Mouse (Mus musculus) ES-Bruce4 (cell line): ENCODE results near the gene Mat2b. TPM values are rescaled to one million over a fixed set of nuclear protein-coding genes. Genes with fewer than 3 reads are reported as not detected.
A peak's percentile ranks its signal among the peaks of the same experiment; 100 is the strongest.

ENCODE experiments used
- H3K27ac ChIP-seq: 2 replicates; pipeline ENCODE4 v1.5.1; 2012; ENCODE audit warnings: low read length, inconsistent platforms; ENCODE audit not compliant: insufficient read depth
- H3K27me3 ChIP-seq: 2 replicates; pipeline ENCODE4 v1.6.1; 2012; ENCODE audit warnings: mild to moderate bottlenecking, low read length, inconsistent platforms; ENCODE audit not compliant: control insufficient read depth, poor library complexity, insufficient read depth, severe bottlenecking
- H3K36me3 ChIP-seq: 2 replicates; pipeline ENCODE4 v1.6.1; 2012; ENCODE audit warnings: inconsistent platforms, mild to moderate bottlenecking, low read length, moderate library complexity; ENCODE audit not compliant: control insufficient read depth, poor library complexity, insufficient read depth, severe bottlenecking
- H3K4me1 ChIP-seq: one replicate; pipeline ENCODE4 v1.8.1; 2011; ENCODE audit warnings: low read length; ENCODE audit not compliant: control insufficient read depth, insufficient read depth
- H3K4me3 ChIP-seq: 2 replicates; pipeline ENCODE4 v1.5.1; 2011; ENCODE audit warnings: low read depth, mild to moderate bottlenecking, low read length
- H3K9ac ChIP-seq: 2 replicates; pipeline ENCODE4 v1.6.1; 2012; ENCODE audit warnings: low read depth, mild to moderate bottlenecking, inconsistent platforms; ENCODE audit not compliant: poor library complexity, severe bottlenecking
- H3K9me3 ChIP-seq: replicated peaks from 2 replicates; pipeline ENCODE4 v1.6.1; 2012; ENCODE audit warnings: mild to moderate bottlenecking, low read length, inconsistent platforms; ENCODE audit not compliant: control insufficient read depth, poor library complexity, insufficient read depth, severe bottlenecking
- CTCF ChIP-seq: IDR thresholded peaks from one replicate; pipeline ENCODE4 v1.8.1; 2011; ENCODE audit warnings: low read depth, low read length
- EP300 ChIP-seq: IDR thresholded peaks from 2 replicates; pipeline ENCODE4 v1.6.1; 2011; ENCODE audit warnings: low read depth, low read length; ENCODE audit not compliant: insufficient read depth
- POLR2A ChIP-seq: IDR thresholded peaks from one replicate; pipeline ENCODE4 v1.8.1; 2011; ENCODE audit warnings: low read length; ENCODE audit not compliant: insufficient read depth
- polyA plus RNA-seq: library from polyadenylated mRNA; stranded (reverse); fragments of >200 nt; gene quantifications from 2 replicates; pipeline ENCODE4 v1.2.4, GENCODE M21; 2011; ENCODE audit warnings: low read depth; ENCODE audit not compliant: missing spikeins, insufficient read depth, insufficient read length

The Mat2b gene
- polyA plus RNA-seq, 1 experiment, result 60.9 TPM

DNA sequence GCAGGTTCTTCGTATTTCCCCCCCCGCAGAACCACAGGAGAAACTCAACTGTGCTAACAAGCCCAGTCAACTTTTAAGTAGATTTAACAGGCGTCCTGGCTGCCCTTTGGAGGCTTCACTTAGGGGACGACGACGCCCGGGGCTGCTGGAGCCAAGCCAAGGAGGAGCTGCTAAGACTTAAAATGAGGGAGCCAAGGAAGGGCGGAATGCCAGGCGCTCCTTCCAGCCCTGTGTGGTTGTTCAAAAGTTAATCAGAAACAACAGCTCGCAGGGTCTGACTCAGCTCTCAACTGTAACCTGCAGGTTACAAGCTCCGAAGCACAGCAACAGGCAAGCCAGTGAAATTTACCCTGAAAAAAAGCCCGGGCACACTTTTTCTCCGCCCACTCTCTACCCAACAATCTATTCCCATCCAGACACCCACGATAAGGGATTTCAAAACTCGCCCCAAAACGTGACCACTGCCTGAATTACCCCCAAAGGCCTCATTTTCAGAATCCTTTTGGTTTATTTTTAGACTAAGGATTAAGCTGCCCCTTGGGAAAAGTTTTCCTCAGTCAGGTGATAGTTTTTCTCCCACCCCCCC is 1.5 kb downstream of the Mat2b start:
- peaks cover 4% of the 10 kb centered on the region; the same call in 1 of the 2 replicates for H3K36me3 ChIP-seq
- peak overlapping the region; percentile 87 for H3K27ac ChIP-seq

DNA sequence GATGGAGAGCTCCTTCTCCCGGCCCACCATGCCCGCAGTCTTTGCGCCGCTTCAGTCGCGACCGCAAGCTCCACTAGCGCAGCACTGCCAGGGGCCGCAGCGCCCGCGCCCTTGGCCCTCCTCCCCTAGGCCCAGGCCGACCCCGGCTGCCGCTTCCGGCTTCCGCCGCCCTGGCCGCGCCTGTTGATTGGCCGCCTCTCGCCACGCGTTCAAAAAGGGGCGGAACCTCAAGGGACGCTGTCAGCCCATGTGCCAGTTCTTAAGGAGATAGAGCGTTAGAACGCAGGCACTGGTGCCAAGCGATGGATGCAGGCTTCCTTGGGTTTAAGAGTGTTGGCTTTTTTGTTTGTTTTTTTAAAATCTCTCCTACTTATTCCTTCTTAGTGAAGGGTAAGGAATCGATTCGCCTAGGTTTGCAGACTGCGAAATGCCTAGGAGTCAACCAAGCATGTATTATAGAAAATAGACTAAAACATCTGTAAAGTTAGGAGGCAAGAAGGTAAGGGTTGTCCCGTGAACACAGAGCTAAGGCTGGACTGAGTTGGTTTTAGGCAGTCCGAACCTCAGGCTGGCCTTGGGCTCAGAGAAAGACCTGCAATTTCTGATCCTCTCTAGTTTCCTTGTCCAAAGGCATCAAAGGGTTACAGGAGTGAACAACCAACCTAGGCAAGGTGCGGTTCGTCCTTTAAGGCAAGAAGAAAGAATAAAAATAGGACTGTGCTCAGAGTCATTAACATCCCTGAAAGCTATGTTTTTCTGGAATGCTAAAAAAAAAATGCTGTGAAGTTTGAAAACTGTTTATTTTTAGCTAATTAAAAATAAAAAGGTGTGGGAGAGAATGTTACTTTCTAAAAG is 2.3 kb downstream of the Mat2b start:
- H3K4me3 ChIP-seq, result peak overlapping the region; percentile 89
- peak overlapping the region; percentile 74 for H3K9ac ChIP-seq
- peaks cover under 1% of the 10 kb centered on the region; the same call in 1 of the 2 replicates for H3K27me3 ChIP-seq
- no peak for TF ChIP-seq CTCF
- TF ChIP-seq POLR2A, result no peak
- TF ChIP-seq EP300, result no peak
- H3K27ac ChIP-seq, result peak overlapping the region; percentile 87
- peaks cover 7% of the 10 kb centered on the region; the same call in 1 of the 2 replicates for H3K36me3 ChIP-seq
- H3K4me1 ChIP-seq, result no peaks in the 10 kb centered on the region
- H3K9me3 ChIP-seq, result no peaks in the 10 kb centered on the region

More for the DNA sequence above, 1.5 kb downstream of the Mat2b start:
- Histone ChIP-seq H3K9me3 (no peaks in the 10 kb centered on the region), H3K4me3 (peak overlapping the region; percentile 87), H3K9ac (peak overlapping the region; percentile 69), H3K4me1 (no peaks in the 10 kb centered on the region), H3K27me3 (peaks cover 1% of the 10 kb centered on the region; the same call in 1 of the 2 replicates)
- no peak for TF ChIP-seq POLR2A
- no peak for TF ChIP-seq EP300
- no peak for TF ChIP-seq CTCF

DNA sequence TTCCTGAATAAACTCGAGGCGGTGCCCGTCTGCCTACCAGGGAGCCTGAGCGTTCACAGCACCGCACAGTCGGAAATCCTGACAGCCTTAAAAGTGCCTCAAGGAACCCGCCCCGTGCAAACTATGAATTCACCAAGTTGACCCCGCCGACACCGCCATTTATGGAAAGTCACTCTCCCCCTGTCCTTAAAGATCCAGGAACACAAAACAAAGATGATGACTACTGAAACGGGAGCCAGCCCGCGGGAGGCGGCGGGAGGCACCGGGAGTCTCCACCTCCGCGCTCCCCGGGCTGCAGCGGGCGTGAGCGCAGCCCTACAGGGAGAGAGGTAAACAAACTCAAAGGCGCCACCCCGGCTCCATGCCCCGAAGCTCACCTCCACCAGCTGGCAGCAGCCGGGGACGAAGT is 2.9 kb downstream of the Mat2b start:
- H3K36me3 ChIP-seq, result peaks cover 11% of the 10 kb centered on the region; the same call in 1 of the 2 replicates
- H3K4me3 ChIP-seq, result peak overlapping the region; percentile 84
- TF ChIP-seq POLR2A (no peak), EP300 (no peak), CTCF (no peak)
- no peaks in the 10 kb centered on the region for H3K4me1 ChIP-seq
- H3K27ac ChIP-seq, result no peak overlapping the region
- H3K27me3 ChIP-seq, result no peaks in the 10 kb centered on the region
- H3K9me3 ChIP-seq, result no peaks in the 10 kb centered on the region
- peak overlapping the region; percentile 74 for H3K9ac ChIP-seq

DNA sequence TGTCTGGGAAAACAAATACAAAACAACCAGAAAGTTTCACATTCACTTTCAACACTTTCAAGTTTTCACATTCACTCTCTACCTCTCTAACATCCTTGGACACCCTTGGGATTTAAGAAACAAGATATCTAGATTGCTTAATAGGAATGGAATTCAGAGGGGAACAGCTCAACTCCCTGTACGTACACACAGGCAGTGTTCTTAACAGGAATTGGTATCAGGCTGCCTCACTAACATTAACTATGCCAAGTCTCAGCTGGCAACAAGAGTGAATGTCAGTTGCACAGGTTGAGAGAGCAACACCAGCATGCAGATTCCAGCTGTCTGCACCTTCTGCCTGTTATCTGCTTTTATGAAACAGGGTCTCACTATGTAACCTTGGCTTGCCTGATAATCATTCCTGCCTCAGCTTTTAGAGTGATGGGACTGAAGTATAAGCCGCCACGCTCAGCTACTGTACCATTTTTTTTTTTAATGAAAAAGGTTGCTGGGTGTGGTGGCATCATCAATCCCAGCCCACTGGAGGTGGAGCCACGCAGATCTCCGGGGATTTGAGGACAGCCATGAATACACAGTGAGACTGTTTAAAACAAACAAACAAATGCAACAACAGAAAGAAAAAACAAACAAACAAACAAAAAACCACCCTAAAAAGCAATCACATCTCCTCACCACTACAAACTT is 4.4 kb downstream of the Mat2b start:
- no peak overlapping the region for H3K4me3 ChIP-seq
- no peak for TF ChIP-seq POLR2A
- TF ChIP-seq EP300, result no peak
- no peak for TF ChIP-seq CTCF
- H3K9me3 ChIP-seq, result no peaks in the 10 kb centered on the region
- no peaks in the 10 kb centered on the region for H3K27me3 ChIP-seq
- peaks cover 21% of the 10 kb centered on the region for H3K36me3 ChIP-seq
- H3K4me1 ChIP-seq, result no peaks in the 10 kb centered on the region
- no peak overlapping the region for H3K27ac ChIP-seq
- 0 out of 2 replicates have a peak overlapping the region, but pooled peaks have one; percentile 74 for H3K9ac ChIP-seq

DNA sequence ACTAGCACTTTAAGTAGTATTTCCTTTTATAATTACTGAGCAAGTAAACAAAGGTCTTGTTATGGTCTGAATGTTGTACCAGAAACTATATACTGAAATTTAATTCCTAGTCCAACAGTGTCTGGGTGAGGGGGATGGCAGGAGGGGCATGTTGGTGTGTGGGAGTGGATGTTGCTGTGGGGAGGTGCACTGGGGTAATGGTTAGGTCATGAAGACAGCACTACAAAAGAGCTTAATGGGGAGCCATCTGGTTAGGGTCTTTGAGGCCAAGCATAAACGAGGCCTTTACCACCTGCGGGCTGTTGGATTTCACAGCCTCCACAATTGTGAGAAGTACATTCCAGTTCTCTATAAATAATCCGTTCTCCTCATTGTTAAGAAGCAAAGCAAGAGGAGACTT is 11.7 kb downstream of the Mat2b start:
- TF ChIP-seq POLR2A (no peak), CTCF (no peak), EP300 (no peak)
- Histone ChIP-seq H3K36me3 (peaks cover 83% of the 10 kb centered on the region), H3K9me3 (no peaks in the 10 kb centered on the region), H3K4me3 (no peak overlapping the region), H3K9ac (no peak overlapping the region), H3K27me3 (no peaks in the 10 kb centered on the region), H3K27ac (no peak overlapping the region), H3K4me1 (no peaks in the 10 kb centered on the region)
